Mouse (Mus musculus) testis, adult 2 months (tissue): Measurements from ENCODE around the gene Capn9. TPM values are rescaled to one million over a fixed set of nuclear protein-coding genes. Genes with fewer than 3 reads are reported as not detected.

Experiments used
- H3K27ac ChIP-seq: fragments of 200-500 bp; 2 replicates; pipeline ENCODE4 v1.5.1; 2012; ENCODE audit warnings: low read depth, low read length; ENCODE audit not compliant: control insufficient read depth, insufficient read depth
- H3K27me3 ChIP-seq: fragments of 200-500 bp; 2 replicates; pipeline ENCODE4 v1.6.1; 2012; ENCODE audit warnings: mild to moderate bottlenecking, low read length, moderate library complexity; ENCODE audit not compliant: control insufficient read depth, insufficient read depth
- H3K36me3 ChIP-seq: fragments of 200-500 bp; 2 replicates; pipeline ENCODE4 v1.6.1; 2012; ENCODE audit warnings: mild to moderate bottlenecking, low read length; ENCODE audit not compliant: control insufficient read depth, insufficient read depth
- H3K4me1 ChIP-seq: fragments of 200-500 bp; 2 replicates; pipeline ENCODE4 v1.6.1; 2012; ENCODE audit warnings: low read length; ENCODE audit not compliant: control insufficient read depth, insufficient read depth
- H3K4me3 ChIP-seq: fragments of 200-500 bp; 2 replicates; pipeline ENCODE4 v1.5.1; 2012; ENCODE audit warnings: low read depth, mild to moderate bottlenecking, low read length, moderate library complexity, mixed read lengths; ENCODE audit not compliant: control insufficient read depth
- CTCF ChIP-seq: fragments of 200-500 bp; IDR thresholded peaks from 2 replicates; pipeline ENCODE4 v1.5.1; 2012; ENCODE audit warnings: low read depth, mild to moderate bottlenecking, inconsistent platforms, low read length, moderate library complexity; ENCODE audit not compliant: control insufficient read depth, insufficient read depth, insufficient replicate concordance
- POLR2A ChIP-seq: fragments of 200-500 bp; IDR thresholded peaks from 2 replicates; pipeline ENCODE4 v1.6.1; 2012; ENCODE audit warnings: low read depth, mild to moderate bottlenecking, inconsistent platforms, low read length, moderate library complexity; ENCODE audit not compliant: control insufficient read depth
- polyA plus RNA-seq: library from polyadenylated mRNA; depleted of rRNA; stranded (reverse); fragments of >200 nt; gene quantifications from 2 replicates; pipeline ENCODE4 v1.2.3, GENCODE M21; 2012

Capn9 gene
- polyA plus RNA-seq, 1 experiment = 0.58 TPM

GRCm38 (mm10) chr8:124542001-124542400 is 33.9 kb upstream of the Capn9 start:
- no peak for TF ChIP-seq POLR2A
- no peak for TF ChIP-seq CTCF
- Histone ChIP-seq H3K4me1 (no peaks in the 10 kb centered on the region), H3K36me3 (peaks cover 10% of the 10 kb centered on the region), H3K27me3 (no peaks in the 10 kb centered on the region), H3K27ac (no peak overlapping the region), H3K4me3 (no peak overlapping the region)

DNA sequence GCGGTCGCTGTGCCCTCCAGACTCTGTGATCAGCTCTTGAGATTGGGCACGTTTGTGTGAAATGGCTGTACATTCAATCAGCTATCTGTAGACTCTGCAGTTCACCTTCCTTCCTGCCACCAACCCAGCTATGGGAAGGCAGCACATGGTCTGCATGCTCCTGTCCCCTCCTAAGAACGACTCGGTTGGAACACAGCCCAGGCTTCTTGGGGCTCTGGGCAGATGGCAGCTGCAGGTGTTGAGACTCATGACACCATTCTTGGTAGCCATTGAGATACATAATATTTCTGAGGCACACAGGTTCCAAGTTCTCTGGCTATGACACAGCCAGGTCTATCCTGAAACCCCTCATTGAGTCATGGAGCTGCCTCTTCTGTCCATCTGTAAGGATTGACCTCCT is 32.6 kb upstream of the Capn9 start:
- TF ChIP-seq POLR2A (no peak), CTCF (no peak)
- Histone ChIP-seq H3K27ac (no peak overlapping the region), H3K4me1 (no peaks in the 10 kb centered on the region), H3K4me3 (no peak overlapping the region), H3K27me3 (no peaks in the 10 kb centered on the region), H3K36me3 (peaks cover 9% of the 10 kb centered on the region)

DNA sequence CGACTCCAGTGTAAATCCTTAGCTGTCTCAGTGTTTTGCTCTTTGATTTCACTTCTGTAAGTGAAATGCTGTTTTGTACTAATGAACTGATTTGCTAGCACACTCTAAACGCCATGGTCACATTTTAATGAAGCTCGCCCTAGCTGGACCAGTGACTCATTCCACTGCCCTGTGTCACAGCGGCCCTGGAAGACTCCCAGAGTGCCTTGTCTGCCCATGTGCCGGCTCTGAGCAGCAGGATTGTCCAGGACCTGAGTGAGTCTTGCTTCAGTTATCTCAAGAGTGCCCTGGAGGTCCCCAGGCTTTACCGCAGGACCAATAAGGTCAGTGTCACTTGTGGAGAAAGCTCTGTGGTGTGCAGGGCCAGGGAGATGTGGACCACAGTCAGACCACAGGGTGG is 29.5 kb upstream of the Capn9 start:
- Histone ChIP-seq H3K27me3 (no peaks in the 10 kb centered on the region), H3K4me1 (no peaks in the 10 kb centered on the region), H3K4me3 (no peak overlapping the region), H3K27ac (no peak overlapping the region), H3K36me3 (peaks cover 10% of the 10 kb centered on the region; the same call in 1 of the 2 replicates)
- no peak for TF ChIP-seq POLR2A
- TF ChIP-seq CTCF = no peak

DNA sequence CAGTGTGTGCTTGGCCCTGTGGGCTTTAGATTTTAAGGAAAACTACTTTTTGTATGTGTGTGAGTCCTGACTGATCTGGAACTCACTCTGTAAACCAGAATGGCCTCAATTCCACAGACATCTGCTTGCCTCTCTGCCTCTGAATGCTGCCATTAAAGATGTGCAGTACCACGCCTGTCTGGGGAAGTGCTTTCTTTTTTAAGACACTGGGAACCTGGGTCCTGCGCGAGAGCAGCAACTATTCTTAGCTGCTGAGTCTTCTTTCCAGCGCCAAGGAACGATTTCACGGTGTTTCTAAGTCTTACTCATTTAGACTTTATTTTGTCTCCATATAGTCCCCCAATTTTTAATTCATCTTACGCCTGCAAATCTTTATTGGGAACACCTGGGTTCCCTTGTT is 29.1 kb upstream of the Capn9 start:
- Histone ChIP-seq H3K27me3 (no peaks in the 10 kb centered on the region), H3K36me3 (peaks cover 7% of the 10 kb centered on the region; the same call in 1 of the 2 replicates), H3K4me3 (no peak overlapping the region), H3K27ac (no peak overlapping the region), H3K4me1 (no peaks in the 10 kb centered on the region)
- TF ChIP-seq POLR2A (no peak), CTCF (no peak)

DNA sequence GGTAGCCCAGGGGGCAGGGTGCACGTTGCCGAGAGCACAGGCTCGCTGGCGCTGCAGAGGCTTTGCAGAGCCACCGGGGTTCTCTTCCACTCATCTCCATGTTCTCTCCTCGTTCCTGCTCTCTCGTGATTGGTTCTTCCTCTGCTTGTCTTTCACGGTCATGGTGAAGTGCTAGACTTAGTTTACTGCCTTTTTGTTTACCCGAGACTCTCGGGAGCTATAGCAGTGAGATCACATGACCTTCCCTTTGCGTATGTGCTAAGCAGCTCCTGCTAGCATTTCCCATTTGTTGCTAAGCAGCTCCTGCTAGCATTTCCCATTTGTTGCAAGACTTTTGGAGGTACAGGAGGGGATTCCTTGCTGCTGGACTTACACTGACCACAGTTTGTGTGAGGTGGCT is 28.6 kb upstream of the Capn9 start:
- Histone ChIP-seq H3K27ac (no peak overlapping the region), H3K4me3 (no peak overlapping the region), H3K4me1 (no peaks in the 10 kb centered on the region), H3K36me3 (peaks cover 7% of the 10 kb centered on the region; the same call in 1 of the 2 replicates), H3K27me3 (no peaks in the 10 kb centered on the region)
- TF ChIP-seq CTCF (no peak), POLR2A (no peak)

DNA sequence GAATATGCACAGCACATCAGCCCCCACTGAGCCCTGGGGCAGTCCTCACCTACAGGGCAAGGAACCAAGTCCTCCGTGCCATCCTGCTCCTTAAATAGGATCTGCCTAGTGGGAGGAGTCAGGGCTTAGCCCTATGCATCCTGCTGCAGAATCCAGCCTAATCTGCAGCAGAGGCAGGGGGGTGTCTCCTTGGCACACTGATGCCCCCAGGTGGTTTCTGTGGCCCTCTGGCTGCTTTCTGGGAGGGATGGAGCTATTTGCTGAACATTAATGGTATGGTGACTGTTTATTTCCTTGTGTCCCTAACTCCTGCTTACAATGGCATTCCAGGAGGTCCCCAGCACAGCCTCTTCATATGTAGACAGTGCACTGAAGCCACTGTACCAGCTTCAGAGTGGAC is 27.7 kb upstream of the Capn9 start:
- no peak overlapping the region for H3K27ac ChIP-seq
- no peaks in the 10 kb centered on the region for H3K4me1 ChIP-seq
- no peak for TF ChIP-seq POLR2A
- TF ChIP-seq CTCF = no peak
- H3K27me3 ChIP-seq = no peaks in the 10 kb centered on the region
- peaks cover 7% of the 10 kb centered on the region; the same call in 1 of the 2 replicates for H3K36me3 ChIP-seq
- no peak overlapping the region for H3K4me3 ChIP-seq

GRCm38 (mm10) chr8:124551011-124551661 is 24.8 kb upstream of the Capn9 start:
- peaks cover 2% of the 10 kb centered on the region; the same call in 1 of the 2 replicates for H3K36me3 ChIP-seq
- H3K27me3 ChIP-seq = no peaks in the 10 kb centered on the region
- no peaks in the 10 kb centered on the region for H3K4me1 ChIP-seq
- no peak overlapping the region for H3K27ac ChIP-seq
- TF ChIP-seq POLR2A (no peak), CTCF (no peak)
- H3K4me3 ChIP-seq = no peak overlapping the region
